Mouse (Mus musculus) forebrain, embryonic 11.5 days (tissue): ENCODE measurements around the gene Serpinb6b. TPM values are rescaled to one million over a fixed set of nuclear protein-coding genes. Genes with fewer than 3 reads are reported as not detected.

ENCODE experiments used
- ATAC-seq: fragments of 200-750 bp; cut with Nextera tagmentation; replicated peaks from 2 replicates; pipeline ENCODE4 v1.8.0; 2017; ENCODE audit warnings: moderate TSS enrichment; ENCODE audit not compliant: low FRiP score
- DNase-seq: peaks from one replicate; pipeline ENCODE4 v3.0.0-alpha.2; 2017; ENCODE audit warnings: low spot score
- H3K27ac ChIP-seq: fragments of 300-500 bp; sonication (generic); 2 replicates; pipeline ENCODE4 v1.5.1; 2014; ENCODE audit warnings: low read depth, low read length
- H3K27me3 ChIP-seq: fragments of 300-500 bp; sonication (generic); 2 replicates; pipeline ENCODE4 v1.6.1; 2014; ENCODE audit warnings: mild to moderate bottlenecking, low read length, mixed read lengths; ENCODE audit not compliant: control insufficient read depth, insufficient read depth
- H3K36me3 ChIP-seq: fragments of 300-500 bp; sonication (generic); 2 replicates; pipeline ENCODE4 v1.6.1; 2014; ENCODE audit warnings: mild to moderate bottlenecking, low read length, moderate library complexity, mixed read lengths; ENCODE audit not compliant: control insufficient read depth, insufficient read depth
- H3K4me1 ChIP-seq: fragments of 300-500 bp; sonication (generic); replicated peaks from 2 replicates; pipeline ENCODE4 v1.6.1; 2014; ENCODE audit warnings: low read length, mixed read lengths; ENCODE audit not compliant: control insufficient read depth, insufficient read depth
- H3K4me2 ChIP-seq: fragments of 300-500 bp; sonication (generic); 2 replicates; pipeline ENCODE4 v1.6.1; 2014; ENCODE audit warnings: low read depth, mild to moderate bottlenecking, low read length, moderate library complexity, mixed read lengths; ENCODE audit not compliant: severe bottlenecking
- H3K4me3 ChIP-seq: fragments of 300-500 bp; sonication (generic); 2 replicates; pipeline ENCODE4 v1.5.1; 2014; ENCODE audit warnings: low read depth, low read length
- H3K9ac ChIP-seq: fragments of 300-500 bp; sonication (generic); 2 replicates; pipeline ENCODE4 v1.6.1; 2014; ENCODE audit warnings: low read length
- H3K9me3 ChIP-seq: fragments of 300-500 bp; sonication (generic); 2 replicates; pipeline ENCODE4 v1.6.1; 2016; ENCODE audit warnings: low read length, mixed read lengths; ENCODE audit not compliant: control insufficient read depth
- WGBS: fragments of 180-500 bp; shearing (Covaris S2); extraction: QIAGEN DNeasy Blood & Tissue Kit; methylation state at CpG from one replicate; pipeline ENCODE4 v1.1.7; 2014; 5-methylcytosine and 5-hydroxymethylcytosine counted together
- polyA plus RNA-seq: library from polyadenylated mRNA; unstranded; fragments of >200 nt; fragmentation: Nextera tagmentation; extraction: Ambion mirVana; gene quantifications from 2 replicates; pipeline ENCODE4 v1.2.1, GENCODE M21; 2014

Serpinb6b gene
- polyA plus RNA-seq, 1 experiment from 2014 or later, result 0.53 TPM

GRCm38 (mm10) chr13:32993152-32993893, 28.3 kb downstream of the Serpinb6b start:
- DNase-seq (no peak), ATAC-seq (no peak)
- H3K9me3 ChIP-seq, result no peaks in the 10 kb centered on the region
- no peaks in the 10 kb centered on the region for H3K36me3 ChIP-seq
- H3K9ac ChIP-seq, result no peak overlapping the region
- 81% methylated on average over 10 of the region's 10 CpGs for WGBS
- H3K4me3 ChIP-seq, result no peak overlapping the region
- H3K4me2 ChIP-seq, result no peak overlapping the region
- no peaks in the 10 kb centered on the region for H3K4me1 ChIP-seq
- no peak overlapping the region for H3K27ac ChIP-seq
- H3K27me3 ChIP-seq, result no peaks in the 10 kb centered on the region

GRCm38 (mm10) chr13:32993894-32994242, 28.9 kb downstream of the Serpinb6b start:
- Histone ChIP-seq H3K4me2 (no peak overlapping the region), H3K9ac (no peak overlapping the region), H3K27ac (no peak overlapping the region), H3K9me3 (no peaks in the 10 kb centered on the region), H3K4me3 (no peak overlapping the region), H3K36me3 (no peaks in the 10 kb centered on the region), H3K27me3 (no peaks in the 10 kb centered on the region), H3K4me1 (no peaks in the 10 kb centered on the region)
- WGBS, result 82% methylated on average over 2 of the region's 2 CpGs
- ATAC-seq (no peak), DNase-seq (no peak)

GRCm38 (mm10) chr13:32995051-32995450, 30.0 kb downstream of the Serpinb6b start:
- DNase-seq, result no peak
- H3K27me3 ChIP-seq, result no peaks in the 10 kb centered on the region
- 79% methylated on average over 4 of the region's 4 CpGs for WGBS
- no peak overlapping the region for H3K4me3 ChIP-seq
- no peak overlapping the region for H3K9ac ChIP-seq
- no peak overlapping the region for H3K4me2 ChIP-seq
- ATAC-seq, result no peak
- no peaks in the 10 kb centered on the region for H3K9me3 ChIP-seq
- no peak overlapping the region for H3K27ac ChIP-seq
- H3K36me3 ChIP-seq, result no peaks in the 10 kb centered on the region
- no peaks in the 10 kb centered on the region for H3K4me1 ChIP-seq

GRCm38 (mm10) chr13:33001341-33001740, 36.3 kb downstream of the Serpinb6b start:
- ATAC-seq (no peak), DNase-seq (no peak)
- Histone ChIP-seq H3K4me1 (no peaks in the 10 kb centered on the region), H3K4me2 (no peak overlapping the region), H3K4me3 (no peak overlapping the region), H3K27me3 (no peaks in the 10 kb centered on the region), H3K27ac (no peak overlapping the region), H3K9me3 (no peaks in the 10 kb centered on the region), H3K36me3 (no peaks in the 10 kb centered on the region), H3K9ac (no peak overlapping the region)
- 86% methylated on average over 5 of the region's 5 CpGs for WGBS

- H3K4me1 ChIP-seq, result no peaks in the 10 kb centered on the region
- 77% methylated on average over 3 of the region's 3 CpGs for WGBS
Observed at GRCm38 (mm10) chr13:33002950-33003349, 37.9 kb downstream of the Serpinb6b start, which contains the start of gene Serpinb9. TSS of gene Serpinb9 (plus strand) at chr13:33003250.

GRCm38 (mm10) chr13:33003523-33004413, 38.8 kb downstream of the Serpinb6b start:
- Histone ChIP-seq H3K27me3 (no peaks in the 10 kb centered on the region), H3K4me3 (no peak overlapping the region; the same call in 1 of the 2 replicates), H3K36me3 (no peaks in the 10 kb centered on the region), H3K4me1 (no peaks in the 10 kb centered on the region), H3K9me3 (no peaks in the 10 kb centered on the region), H3K27ac (no peak overlapping the region), H3K9ac (peak overlapping the region; percentile 27; the same call in 1 of the 2 replicates), H3K4me2 (peak overlapping the region; percentile 26; the same call in 1 of the 2 replicates)
- ATAC-seq, result peak; percentile 39
- WGBS, result 81% methylated on average over 9 of the region's 9 CpGs
- no peak for DNase-seq

More at GRCm38 (mm10) chr13:33002950-33003349, 37.9 kb downstream of the Serpinb6b start, which contains the start of gene Serpinb9:
- no peak within 1 kb of the TSS for H3K27ac ChIP-seq
- H3K4me3 ChIP-seq, result no peak within 1 kb of the TSS
- ATAC-seq, result no peak
- no peaks in the 10 kb centered on the region for H3K27me3 ChIP-seq
- H3K9ac ChIP-seq, result no peak within 1 kb of the TSS
- H3K36me3 ChIP-seq, result no peaks in the 10 kb centered on the region
- H3K9me3 ChIP-seq, result no peaks in the 10 kb centered on the region
- no peak for DNase-seq
- H3K4me2 ChIP-seq, result no peak within 1 kb of the TSS

- H3K27ac ChIP-seq, result no peak overlapping the region
- H3K36me3 ChIP-seq, result no peaks in the 10 kb centered on the region
- WGBS, result 20% methylated on average over 12 of the region's 12 CpGs
- H3K9me3 ChIP-seq, result no peaks in the 10 kb centered on the region
- H3K9ac ChIP-seq, result peak overlapping the region; percentile 27; the same call in 1 of the 2 replicates
- H3K4me1 ChIP-seq, result no peaks in the 10 kb centered on the region
- DNase-seq (peak; percentile 78), ATAC-seq (peak; percentile 86)
- H3K4me3 ChIP-seq, result peak overlapping the region; percentile 5; the same call in 1 of the 2 replicates
- H3K27me3 ChIP-seq, result no peaks in the 10 kb centered on the region
- peak overlapping the region; percentile 26; the same call in 1 of the 2 replicates for H3K4me2 ChIP-seq
Observed at GRCm38 (mm10) chr13:33004414-33005105, 39.6 kb downstream of the Serpinb6b start.

GRCm38 (mm10) chr13:33005501-33006075, 40.6 kb downstream of the Serpinb6b start:
- WGBS, result 63% methylated on average over 2 of the region's 2 CpGs
- no peak overlapping the region for H3K4me2 ChIP-seq
- H3K4me3 ChIP-seq, result no peak overlapping the region
- no peak for ATAC-seq
- H3K36me3 ChIP-seq, result no peaks in the 10 kb centered on the region
- H3K27ac ChIP-seq, result no peak overlapping the region
- H3K4me1 ChIP-seq, result no peaks in the 10 kb centered on the region
- DNase-seq, result no peak
- H3K9ac ChIP-seq, result no peak overlapping the region
- no peaks in the 10 kb centered on the region for H3K9me3 ChIP-seq
- H3K27me3 ChIP-seq, result no peaks in the 10 kb centered on the region
